Mouse (Mus musculus) layer of hippocampus, adult 8-10 months (tissue): ENCODE data around the gene Tnip1. TPM values are rescaled to one million over a fixed set of nuclear protein-coding genes. Genes with fewer than 3 reads are reported as not detected.
A peak's percentile ranks its signal among the peaks of the same experiment; 100 is the strongest.

Experiments
- DNase-seq, 2 experiments: peaks; one replicate each; pipeline ENCODE4 v3.0.0; 2022; ENCODE audit warnings: low spot score in 2 of 2
- total RNA-seq, 4 experiments: library from RNA; stranded (reverse); gene quantifications; 2 replicates each; pipeline ENCODE4 v1.2.4; 2022

Tnip1 gene
- total RNA-seq, 4 experiments from 2014 or later, result 31.4 to 34.3 (median 33.9) TPM

DNA sequence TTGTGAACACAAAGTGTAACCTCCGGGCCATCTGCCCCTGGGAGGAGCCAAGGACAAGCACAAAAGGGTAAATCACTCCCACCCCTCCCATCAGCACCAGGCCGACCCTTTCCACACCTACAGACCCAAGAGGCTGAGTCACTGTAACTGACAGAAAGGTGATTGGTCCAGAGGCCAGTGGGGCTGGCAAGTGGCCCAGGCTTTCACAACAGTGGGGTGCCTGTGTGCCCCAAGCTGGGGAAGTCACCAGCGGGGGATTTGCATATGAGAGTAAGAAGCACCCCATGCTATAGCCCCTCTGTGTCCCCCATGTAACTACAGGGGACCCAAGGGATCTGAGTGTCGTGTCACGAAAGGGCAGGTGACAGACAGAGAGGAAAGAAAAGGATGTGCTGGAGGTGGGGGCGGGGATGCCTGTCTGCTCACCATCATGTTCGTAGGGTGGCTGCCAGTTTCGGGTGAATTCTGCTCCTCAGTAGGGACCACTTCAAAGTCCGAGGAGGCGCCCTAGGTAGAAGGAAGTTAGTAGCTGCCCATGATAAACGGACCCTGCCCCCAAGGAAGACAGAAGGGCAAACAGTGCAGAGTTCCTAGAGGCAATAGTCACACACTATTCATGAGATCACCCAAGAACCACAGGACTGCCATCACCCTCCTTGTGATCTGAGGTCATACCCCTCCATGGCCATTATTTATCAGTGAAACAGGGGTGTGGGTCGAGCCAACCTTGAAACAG is 26.5 kb downstream of the Tnip1 start:
- DNase-seq, result no peak

GRCm38 (mm10) chr11:54934198-54934597 is 28.5 kb downstream of the Tnip1 start:
- no peak for DNase-seq

DNA sequence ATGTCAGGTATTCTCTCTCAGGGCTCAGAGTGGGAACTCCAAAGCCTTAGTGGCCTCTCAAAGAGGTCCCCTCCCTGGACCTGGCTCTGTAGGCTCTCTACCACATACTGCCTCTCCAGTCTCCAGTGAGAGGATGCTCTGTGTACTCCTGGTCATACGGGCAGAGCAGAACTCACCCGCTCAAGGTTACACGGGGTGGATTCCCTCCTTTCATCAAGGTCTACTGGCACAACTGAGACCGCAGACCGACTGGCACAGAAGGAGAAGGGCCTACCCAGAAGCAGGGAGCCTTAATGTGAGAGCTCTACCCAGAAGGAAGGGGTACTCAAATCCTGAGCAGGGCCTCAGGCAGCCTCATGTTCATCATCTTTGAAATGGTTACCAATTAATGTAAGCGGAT is 30.2 kb downstream of the Tnip1 start:
- no peak for DNase-seq

DNA sequence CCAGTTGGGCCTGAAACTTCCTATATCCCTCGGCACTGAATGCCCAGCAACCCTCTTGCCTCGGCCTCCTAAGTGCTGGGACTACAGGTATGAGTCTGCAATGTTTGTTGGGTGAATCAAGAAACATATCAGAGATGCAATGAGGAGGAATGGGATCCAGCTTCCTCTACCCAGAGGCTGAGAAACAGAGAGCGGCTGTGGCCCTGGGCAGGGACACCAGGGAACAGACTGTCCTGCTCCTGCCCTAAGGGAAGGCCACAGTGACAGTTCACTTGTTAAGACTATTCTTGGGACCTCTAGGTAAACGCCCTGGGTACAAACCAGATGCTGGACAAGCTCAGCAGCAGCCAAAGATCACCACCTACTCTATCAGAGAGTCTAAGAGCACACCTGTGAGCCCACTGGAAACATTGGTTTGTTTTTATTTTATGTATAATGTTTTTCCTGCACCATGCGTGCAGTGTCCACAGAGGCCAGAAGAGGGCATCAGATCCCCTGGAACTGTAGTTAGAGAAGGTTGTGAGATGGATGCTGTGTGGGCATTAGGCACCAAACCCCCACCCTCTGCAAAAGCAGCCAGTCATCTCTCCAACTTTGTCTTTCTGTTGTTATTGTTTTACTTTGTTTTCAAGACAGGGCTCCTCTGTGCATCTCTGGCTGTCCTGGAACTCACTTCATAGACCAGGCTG is 31.2 kb downstream of the Tnip1 start:
- peak in 1 of 2 experiments; percentile 57 for DNase-seq

DNA sequence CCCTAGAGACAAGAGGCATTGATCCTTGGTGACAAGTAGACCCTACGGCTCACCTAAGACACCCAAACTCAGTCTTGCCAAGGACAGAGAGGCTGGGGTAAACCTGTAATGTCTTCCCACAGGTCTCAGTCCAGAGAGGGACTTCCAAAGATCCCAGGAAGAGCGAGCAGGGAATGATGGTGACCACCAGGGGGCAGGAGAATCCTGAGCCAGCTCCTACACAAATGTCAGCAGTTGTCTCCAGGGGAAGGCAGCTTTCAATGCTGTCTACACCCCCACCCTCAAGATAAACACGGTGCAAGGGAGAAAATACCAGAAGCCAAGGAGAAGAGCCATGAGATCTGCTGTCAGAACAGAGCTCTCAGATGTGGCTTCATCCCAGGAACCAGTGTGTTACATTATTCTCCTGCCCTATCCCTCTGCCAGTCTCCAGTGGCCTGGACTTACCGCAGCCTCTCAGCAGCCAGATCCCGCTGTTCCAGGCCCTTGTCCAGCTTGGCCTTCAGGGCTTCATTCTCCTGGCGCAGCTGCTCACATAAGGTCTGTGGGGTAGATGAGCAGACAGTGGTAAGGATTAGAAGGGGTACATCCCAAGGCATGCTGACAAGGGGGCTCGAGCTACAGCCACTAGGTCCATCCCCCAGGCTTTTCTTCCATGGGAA is 32.3 kb downstream of the Tnip1 start:
- peak in 1 of 2 experiments; percentile 38 for DNase-seq

DNA sequence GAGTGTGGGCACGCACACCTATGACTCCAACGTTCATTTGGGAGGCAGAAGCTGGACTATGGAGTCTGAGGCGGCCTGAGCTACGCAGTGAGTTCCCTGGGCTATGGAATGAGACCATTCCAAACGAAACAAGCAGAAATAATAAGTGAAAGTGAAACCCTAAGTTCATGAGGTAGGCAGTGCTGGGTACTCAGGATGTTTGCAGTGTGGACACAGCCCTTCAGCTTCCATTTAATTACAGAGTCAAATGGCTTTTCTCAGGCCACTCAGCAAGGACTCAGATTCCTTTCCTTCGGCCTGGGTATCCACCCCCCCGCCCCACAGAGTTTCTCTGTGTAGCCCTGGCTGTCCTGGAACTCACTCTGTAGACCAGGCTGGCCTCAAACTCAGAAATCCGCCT is 33.0 kb downstream of the Tnip1 start:
- DNase-seq, result no peak

- no peak for DNase-seq
Observed at GRCm38 (mm10) chr11:54929290-54929689, 33.4 kb downstream of the Tnip1 start.

DNA sequence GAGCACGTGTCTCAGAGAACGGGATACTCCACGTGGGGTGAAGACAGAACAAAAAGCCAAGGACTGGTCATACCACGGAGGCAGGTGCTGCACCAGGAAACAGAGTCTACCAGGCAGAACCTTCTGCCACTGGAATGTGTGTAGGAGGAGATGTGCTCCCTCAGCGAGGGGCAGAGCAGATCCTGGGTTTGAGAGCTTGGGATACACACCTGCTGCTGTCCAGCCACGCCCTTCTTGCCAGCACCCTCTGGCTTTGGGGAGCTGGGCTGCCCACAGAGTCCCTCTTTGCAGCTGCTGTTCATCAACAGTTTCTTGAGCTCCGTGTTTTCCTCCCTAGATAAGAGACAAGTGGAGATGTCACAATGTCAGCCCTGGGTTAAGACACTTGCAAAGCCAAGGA is 33.8 kb downstream of the Tnip1 start:
- no peak for DNase-seq

- no peak for DNase-seq
Observed at GRCm38 (mm10) chr11:54928219-54928618, 34.5 kb downstream of the Tnip1 start.

DNA sequence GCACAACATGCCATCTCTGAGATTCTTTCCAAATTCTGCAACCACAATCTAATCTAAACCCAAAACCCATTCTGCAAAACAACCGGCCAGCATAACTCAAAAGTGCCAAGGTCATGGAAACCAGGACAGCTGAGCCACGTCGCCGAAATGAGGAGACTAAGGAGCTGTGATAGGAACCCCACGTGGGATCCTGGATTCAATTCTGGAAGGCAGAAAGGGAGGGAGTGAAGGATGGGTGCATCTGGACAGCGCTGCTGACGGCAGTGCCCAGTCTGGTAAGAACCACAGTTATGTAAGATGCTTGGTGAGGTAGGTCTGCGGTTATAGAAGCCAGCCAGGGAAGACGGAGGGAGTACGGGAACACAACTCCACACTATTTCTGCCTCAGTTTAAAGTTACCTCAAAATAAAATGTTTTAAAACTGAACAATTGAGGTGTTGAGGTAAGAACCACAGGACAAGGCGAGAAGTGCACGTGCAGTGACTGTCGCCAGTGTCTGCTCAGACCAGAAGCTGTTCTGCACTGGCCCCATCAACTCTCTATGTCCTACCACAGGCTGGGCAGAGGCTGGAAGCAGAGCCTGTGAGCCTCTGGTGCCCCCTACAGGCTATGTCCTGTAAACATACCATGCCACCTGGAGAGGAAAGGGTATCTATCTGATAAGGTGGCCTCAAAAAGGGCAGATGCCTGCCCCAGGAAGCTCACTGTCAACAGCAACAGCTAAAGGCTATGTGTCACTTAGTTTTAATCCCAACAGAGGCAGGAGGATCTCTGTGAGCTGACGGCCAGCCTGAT is 35.2 kb downstream of the Tnip1 start:
- peak in 1 of 2 experiments; percentile 56 for DNase-seq

GRCm38 (mm10) chr11:54924145-54924544 is 38.6 kb downstream of the Tnip1 start:
- no peak for DNase-seq

DNA sequence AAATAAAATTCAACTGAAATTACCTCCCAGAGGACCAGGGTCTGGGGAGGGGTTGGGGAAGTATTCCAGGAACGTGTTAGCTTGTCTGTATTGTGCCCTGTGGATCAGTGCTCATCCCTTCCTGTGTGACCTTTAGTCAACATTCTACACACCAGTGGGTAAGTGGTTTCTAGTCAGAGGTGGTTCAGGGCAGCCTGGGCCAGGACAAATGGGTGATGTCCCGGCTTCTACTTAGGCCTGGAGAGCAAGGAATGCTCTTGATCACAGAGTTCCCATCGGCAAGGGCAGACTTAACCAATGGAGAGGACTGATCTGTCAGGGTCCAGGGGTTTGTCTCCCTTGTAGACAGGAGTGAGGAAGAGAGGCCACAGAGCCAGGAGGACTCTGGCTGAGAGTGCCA is 40.2 kb downstream of the Tnip1 start:
- no peak for DNase-seq

DNA sequence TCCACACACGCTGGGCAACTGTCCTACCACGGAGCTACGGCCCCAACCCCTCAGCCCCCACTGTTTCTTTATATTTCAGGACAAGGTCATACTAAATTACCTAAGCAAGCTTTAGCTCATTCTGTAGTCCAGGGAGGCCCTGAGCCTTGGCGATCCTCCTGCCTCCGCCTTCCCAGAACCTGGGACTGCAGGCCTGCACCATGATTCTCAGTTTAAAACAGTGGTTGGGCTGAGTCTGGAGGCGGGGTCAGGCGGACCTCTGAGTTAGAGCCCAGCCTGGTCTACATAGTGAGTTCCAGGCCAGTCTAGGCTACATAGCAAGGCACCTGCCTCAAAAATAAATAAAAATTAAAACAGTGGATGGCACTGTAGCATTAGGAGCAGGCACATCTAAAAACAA is 40.9 kb downstream of the Tnip1 start:
- DNase-seq, result no peak

DNA sequence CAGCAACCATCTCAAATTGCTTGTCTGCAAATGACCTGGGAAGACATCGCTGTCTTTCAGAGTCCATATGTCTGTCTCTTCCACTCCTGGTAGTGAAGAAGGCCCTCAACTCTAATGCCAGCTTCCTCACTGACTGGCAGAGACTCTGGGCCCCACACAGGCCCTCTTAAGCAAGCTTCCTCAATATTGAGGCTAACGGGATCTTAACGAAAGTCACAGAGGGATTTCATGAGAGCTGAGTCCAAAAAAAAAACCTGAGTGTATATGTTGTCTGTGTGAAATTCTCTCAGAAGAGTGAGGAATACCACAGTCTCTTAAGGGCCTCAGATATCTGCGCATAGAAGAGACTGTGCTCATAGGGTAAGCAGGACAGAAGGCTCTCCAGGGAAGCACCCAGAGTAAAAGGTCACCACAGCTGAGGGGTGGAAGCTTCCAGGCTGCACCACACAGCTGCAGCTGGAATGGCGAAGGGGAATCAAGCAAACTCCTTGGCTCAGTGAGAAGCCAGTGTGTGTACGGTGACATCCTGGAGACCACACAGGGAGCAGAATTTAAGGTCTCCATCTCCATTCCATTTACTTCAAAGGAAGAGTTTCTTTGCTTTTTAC is 41.6 kb downstream of the Tnip1 start:
- no peak for DNase-seq

GRCm38 (mm10) chr11:54920127-54920972 is 42.4 kb downstream of the Tnip1 start:
- DNase-seq, result no peak

GRCm38 (mm10) chr11:54918273-54918672 is 44.4 kb downstream of the Tnip1 start:
- no peak for DNase-seq

GRCm38 (mm10) chr11:54917461-54917860 is 45.3 kb downstream of the Tnip1 start:
- no peak for DNase-seq

- no peak for DNase-seq
Observed at GRCm38 (mm10) chr11:54913841-54914240, 48.9 kb downstream of the Tnip1 start.

DNA sequence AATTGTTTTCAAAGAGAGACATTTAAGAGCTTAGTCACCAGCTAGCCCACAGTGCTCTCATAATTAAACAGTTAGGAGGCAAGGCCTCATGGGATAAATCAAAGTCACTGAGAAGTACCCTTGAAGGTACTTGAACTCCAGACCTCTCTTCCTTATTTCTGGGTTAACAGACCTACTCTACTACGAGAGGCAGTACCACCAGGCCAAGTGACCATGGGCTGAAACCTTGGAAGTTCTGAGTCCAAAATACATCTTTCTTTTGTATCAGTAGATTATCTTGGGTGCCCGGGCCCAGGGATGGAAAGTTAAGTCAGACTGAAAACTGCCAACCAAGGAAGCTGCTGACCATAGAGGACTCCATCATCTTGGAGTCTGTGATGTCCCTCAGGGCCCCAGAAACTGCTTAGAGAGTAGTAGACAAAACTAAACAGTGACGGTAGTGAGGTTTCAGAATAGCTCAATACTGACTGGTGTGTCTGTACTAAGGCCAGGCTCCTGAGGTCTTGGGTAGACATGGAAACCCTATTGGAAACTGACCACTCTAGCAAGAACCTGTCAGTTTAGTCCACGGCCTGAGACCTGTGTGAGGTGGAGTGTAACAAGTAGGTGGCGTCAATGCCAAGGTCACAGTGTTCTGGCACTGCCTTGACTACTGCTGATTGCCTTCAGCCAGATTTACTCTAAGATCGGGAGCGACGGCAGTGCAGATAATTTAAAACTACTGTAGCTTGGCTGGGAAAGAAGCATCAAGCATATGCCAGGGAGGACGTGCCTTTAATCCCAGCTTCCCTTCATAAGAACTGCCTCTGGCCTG is 50.0 kb downstream of the Tnip1 start:
- DNase-seq, result no peak
